Mouse (Mus musculus): Measurements from ENCODE around the gene E2f3.

E2f3 gene

DNA sequence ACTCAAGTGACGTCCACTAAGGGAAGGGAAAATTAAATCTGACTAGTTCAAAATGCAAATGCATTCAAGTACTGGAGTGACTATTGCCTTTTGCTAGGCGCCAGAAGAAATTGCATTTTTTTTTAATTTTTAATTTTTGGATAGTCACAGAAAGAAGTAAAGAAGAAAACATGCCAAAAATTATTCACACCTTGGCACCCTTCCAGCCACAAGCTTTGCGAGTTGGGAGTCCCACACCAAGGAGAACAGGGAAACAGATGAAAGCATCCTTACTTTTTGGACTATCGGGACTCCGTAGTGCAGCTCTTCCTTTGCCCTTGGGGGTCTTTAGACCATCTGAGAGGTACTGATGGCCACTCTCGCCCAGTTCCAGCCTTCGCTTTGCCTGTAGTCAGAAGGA lies 66.0 kb downstream of the E2f3 start:
- DNase-seq (ENCODE audit: low spot score), result no peak

DNA sequence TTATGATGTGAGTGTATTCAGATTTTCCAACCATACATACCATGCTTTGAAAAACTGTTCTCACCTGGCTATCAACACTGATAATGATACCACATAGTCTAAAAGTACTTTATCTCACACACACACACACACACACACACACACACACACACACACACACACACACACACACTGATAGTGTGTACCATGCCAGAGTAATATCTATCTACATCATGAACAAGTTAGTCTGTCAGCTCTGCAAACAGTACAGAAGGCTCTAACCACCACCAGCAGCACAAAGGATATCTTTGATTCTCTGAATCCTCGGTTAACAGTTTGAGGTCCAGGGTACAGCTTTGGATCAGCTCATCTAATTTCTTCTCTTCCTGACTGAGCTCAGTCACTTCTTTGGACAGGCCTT lies 69.3 kb downstream of the E2f3 start:
- no peak for DNase-seq (ENCODE audit: low spot score)

DNA sequence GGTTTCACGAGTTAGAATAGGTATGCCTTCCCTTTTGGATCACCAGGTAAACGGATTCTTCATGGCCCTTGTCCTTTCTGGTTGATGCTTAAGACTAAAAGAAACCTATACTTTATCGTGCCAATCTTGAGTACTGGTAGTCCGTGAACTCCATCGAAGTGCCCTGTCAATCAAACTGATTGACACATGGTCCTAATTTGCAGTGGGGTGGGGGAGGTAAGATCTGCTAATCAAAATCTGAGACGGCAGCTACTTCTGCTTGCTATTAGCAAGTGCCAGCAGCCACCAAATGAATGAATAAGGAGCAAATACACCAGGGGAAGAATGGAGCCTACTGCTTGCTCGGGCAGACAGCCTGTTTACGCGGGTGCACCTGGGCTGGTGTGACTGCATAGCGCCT lies 72.3 kb downstream of the E2f3 start:
- no peak for DNase-seq (ENCODE audit: low spot score)

GRCm38 (mm10) chr13:29913061-29913460 lies 72.8 kb downstream of the E2f3 start:
- DNase-seq (ENCODE audit: low spot score), result no peak

DNA sequence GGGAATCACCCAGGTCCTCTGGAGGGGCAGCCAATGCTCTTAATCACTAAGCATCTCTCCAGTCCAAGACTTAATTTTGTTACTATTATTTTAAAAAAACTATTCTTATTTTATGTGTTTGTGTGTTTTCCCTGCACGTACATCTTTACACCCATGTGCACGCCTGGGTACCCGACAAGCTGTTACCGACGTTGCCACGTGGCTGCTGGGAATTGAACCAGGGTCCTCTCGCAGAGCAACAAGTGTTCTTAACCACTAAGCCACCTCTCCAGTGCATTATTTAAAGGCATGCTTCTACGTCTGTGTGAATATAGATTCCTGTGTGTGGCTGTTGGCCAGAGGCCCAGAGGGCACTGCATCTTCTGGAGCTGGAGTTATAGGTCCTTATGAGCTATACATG lies 73.6 kb downstream of the E2f3 start:
- DNase-seq (ENCODE audit: low spot score), result no peak

GRCm38 (mm10) chr13:29911141-29911540 lies 74.7 kb downstream of the E2f3 start:
- DNase-seq (ENCODE audit: low spot score), result no peak

GRCm38 (mm10) chr13:29908431-29908830 lies 77.4 kb downstream of the E2f3 start:
- no peak for DNase-seq (ENCODE audit: low spot score)

- no peak for DNase-seq (ENCODE audit: low spot score)
Observed at GRCm38 (mm10) chr13:29907995-29908394, 77.9 kb downstream of the E2f3 start.

- no peak for DNase-seq (ENCODE audit: low spot score)
Observed at GRCm38 (mm10) chr13:29906734-29907133, 79.1 kb downstream of the E2f3 start.

DNA sequence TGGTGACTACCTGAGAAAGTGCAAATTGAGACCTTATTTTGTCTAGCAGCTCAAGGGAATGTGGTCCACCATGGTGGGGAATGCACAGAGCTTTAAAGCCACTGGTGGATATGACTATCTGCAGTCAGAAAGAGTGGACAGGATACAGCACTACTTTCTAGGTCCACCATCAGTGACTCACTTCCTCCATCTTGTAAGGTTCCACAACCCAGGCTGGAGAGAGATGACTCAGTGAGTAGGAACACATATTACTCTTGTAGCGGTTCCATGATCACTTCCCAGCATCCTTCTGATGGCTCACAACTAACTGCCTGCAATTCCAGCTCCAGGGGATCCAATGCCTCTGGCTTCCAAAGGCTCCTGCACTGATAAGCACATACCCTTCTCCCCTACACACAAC lies 82.5 kb downstream of the E2f3 start:
- no peak for DNase-seq (ENCODE audit: low spot score)

- DNase-seq (ENCODE audit: low spot score), result no peak
Observed at GRCm38 (mm10) chr13:29902676-29903075, 83.2 kb downstream of the E2f3 start.

- no peak for DNase-seq (ENCODE audit: low spot score)
Observed at GRCm38 (mm10) chr13:29901641-29902040, 84.2 kb downstream of the E2f3 start.

GRCm38 (mm10) chr13:29866780-29867179 lies 119.1 kb downstream of the E2f3 start:
- no peak for DNase-seq (ENCODE audit: low spot score)

DNA sequence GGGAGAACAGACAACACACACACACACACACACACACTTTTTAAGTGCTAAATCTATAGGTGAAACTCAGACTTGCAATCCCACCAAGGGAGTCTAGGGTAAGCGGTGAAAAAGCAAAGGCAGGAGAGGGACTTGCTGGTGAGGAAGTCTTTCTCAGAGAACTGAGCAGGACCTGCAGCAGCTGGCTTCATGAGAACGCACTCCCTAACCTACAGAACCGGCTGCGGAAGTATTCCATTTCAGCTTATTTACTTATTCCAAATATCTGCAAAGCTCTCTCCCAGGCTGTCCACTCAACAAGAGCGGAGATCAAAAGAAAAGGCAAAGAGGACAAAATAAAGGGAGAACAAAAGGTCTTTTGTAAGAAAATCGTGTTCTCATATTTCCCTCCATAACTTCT lies 121.5 kb downstream of the E2f3 start:
- DNase-seq (ENCODE audit: low spot score), result no peak

GRCm38 (mm10) chr13:29860087-29860486 lies 125.8 kb downstream of the E2f3 start:
- DNase-seq (ENCODE audit: low spot score), result no peak

DNA sequence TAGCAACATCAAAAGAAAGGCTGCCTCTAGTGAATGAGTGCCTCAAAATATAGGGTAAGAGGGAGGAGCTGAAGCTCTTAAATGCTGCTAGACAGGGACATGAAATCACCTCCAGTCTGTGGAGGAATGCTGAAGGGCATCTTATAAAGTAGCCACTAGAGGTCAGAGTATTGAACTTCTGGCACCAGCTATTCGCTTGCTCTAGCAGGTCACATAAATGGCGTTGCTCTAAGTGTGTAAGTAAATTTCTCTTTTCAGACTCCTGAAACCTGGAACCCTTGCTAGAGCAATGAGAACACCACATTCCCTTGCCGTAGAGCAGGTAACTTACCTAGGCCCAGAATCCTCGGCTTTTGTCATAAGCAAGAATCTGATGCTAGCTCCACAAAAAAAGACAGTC lies 128.4 kb downstream of the E2f3 start:
- no peak for DNase-seq (ENCODE audit: low spot score)
